Mouse (Mus musculus) ES-Bruce4 (cell line): ENCODE results near the gene Myo1f.

Experiments
- CTCF ChIP-seq: IDR thresholded peaks from one replicate; pipeline ENCODE4 v1.8.1; 2011; ENCODE audit warnings: low read depth, low read length
- EP300 ChIP-seq: IDR thresholded peaks from 2 replicates; pipeline ENCODE4 v1.6.1; 2011; ENCODE audit warnings: low read depth, low read length; ENCODE audit not compliant: insufficient read depth
- POLR2A ChIP-seq: IDR thresholded peaks from one replicate; pipeline ENCODE4 v1.8.1; 2011; ENCODE audit warnings: low read length; ENCODE audit not compliant: insufficient read depth

GRCm38 (mm10) chr17:33600831-33601230 lies 45.3 kb downstream of the Myo1f start:
- TF ChIP-seq EP300 (no peak), CTCF (no peak), POLR2A (no peak)
